Mouse (Mus musculus) adrenal gland, postnatal 4 days (tissue): Measurements from ENCODE around the gene Dclre1c. TPM values are rescaled to one million over a fixed set of nuclear protein-coding genes. Genes with fewer than 3 reads are reported as not detected.
"Not testable (repeated sequence)": the region's sequence is repeated elsewhere in the genome, so short reads cannot be mapped to it uniquely, and the experiment has no call there.

Source experiments
- DNase-seq, 2 experiments: peaks; one replicate each; pipeline ENCODE4 v3.0.0; 2021 to 2022; ENCODE audit warnings: low spot score in 2 of 2, mixed read lengths in 2 of 2
- long read RNA-seq, 2 experiments: library from polyadenylated mRNA; stranded (forward); transcript quantifications; one replicate each; pipeline ENCODE4 v2.0.0; 2021
- total RNA-seq, 2 experiments: library from RNA; stranded (reverse); gene quantifications; 2 replicates each; pipeline ENCODE4 v1.2.3; 2021

Gene Dclre1c
- total RNA-seq: 10 to 100 TPM in 1 of 2 experiments, 1 to 10 TPM in 1; 8.7 to 12.2 TPM
- long read RNA-seq, experiment 1, partial matches to known transcripts: 0 of 2 reads
- long read RNA-seq, experiment 1, other reads (novel, unspliced or antisense): 1 of 2 reads
- long read RNA-seq, experiment 2, partial matches to known transcripts: 0 of 9 reads
- long read RNA-seq, experiment 2, other reads (novel, unspliced or antisense): 7 of 9 reads

DNA sequence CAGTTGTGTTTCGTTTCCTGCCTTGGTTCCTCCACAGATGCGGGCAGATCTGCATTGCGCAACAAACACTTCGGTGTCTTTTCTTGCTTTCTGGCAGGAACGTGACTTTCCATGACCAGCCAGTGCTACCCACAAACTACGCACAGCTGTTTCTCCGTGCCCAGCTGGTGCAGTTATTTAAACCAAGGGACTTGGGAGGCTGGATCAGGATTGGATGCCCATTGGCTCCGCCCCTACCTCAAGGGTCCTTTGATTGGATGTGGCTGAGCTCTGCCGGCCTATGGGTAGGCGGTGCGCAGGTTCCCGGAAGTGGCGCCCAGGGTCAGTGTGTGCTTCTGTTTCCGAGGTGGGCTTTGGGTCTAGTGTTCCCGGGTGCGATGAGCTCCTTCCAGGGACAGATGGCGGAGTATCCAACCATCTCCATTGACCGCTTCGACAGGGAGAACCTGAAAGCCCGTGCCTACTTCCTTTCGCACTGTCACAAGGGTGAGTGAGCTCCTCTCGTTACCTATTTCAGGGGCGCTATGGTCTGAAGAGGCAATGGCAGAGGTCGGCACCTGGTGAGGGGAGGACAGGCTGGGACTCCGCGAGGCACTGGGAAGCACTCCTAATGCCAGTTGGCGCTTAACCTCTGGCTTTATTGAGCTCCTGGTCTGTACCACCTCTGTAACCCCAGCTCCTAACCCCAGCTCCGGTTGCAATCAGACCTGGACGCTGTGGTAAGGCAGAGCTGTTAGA is at the start of gene Dclre1c:
Gene Dclre1c, plus strand, starts transcription at position 291 of the 738 bp plus-strand sequence.
- peak; percentile 62 to 74 for DNase-seq

DNA sequence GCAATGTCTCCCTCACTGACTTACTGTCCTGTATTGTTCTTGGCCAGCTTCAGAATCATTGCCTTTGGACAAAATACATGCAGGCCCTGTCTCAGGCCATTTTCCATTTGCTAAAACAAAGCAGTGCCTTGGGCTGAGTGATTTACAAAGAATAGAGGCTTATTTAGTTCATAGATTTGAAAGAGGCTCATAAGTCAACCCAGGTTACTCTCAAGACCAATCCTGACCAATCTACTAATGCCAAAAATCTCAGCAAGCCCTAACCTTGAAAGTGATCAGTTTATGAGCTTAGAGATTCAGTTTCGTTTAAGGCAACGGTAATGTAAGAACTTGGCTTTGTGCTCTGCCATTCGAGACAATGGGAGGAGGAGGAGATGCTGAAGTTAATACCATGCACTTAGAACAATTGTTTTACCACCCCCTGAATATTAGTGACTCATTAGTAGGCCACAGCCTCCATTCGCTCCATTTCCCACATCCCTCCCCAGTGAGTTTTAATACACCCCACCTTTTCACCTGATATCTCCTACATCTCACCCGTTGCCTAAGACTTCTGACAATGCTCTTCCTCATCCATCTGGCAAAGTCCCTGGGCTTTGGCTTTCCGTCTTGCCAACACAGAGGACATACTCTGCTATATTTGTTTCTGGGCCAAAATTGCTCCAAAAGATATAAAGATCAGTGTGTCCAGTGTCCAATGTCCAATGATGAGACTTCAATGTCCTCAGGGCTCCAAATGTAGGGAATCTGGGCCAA is 36.6 kb upstream of the Dclre1c start:
- DNase-seq: no peak

DNA sequence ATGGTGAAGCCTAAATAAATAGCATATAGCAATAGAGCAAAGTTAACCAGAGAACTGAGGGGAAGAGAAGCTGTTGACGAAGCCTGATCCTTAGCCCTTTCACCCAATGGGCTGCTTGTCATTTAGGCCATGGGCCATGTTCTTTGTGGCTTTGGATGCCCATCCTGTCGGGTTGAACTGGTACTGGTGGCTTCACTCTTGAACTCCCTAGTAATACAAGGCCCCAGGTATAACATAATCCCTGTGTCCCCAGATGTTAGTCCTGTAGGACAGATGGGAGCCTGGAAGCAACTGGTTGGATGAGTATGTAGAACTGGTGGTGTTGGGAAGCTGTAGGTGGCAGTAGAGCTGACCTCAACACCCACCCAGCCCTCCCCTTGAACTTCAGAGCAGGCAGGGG is 32.0 kb upstream of the Dclre1c start:
- DNase-seq: no peak

DNA sequence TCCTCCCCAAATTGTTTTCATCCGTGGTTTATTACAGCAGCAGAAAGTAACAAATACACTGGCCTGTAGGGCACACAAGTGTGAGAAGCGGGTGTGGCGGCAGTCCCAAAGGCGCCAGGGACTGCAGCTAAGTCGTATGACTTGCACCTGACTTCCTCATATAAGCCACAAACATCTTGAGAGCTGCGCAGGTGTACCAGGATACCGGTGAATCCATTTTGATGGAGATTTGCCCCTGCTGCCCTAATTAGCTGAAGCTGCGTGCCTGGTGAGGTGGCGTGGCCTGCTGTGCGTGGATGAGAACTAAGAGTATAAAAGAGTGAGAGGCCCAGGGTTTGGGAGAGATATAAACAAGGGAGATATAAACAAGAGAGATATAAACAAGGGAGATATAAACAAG is 26.8 kb upstream of the Dclre1c start, which contains the start of gene Olah:
Gene Olah, minus strand, starts transcription at position 101 of the 400 bp plus-strand sequence.
- DNase-seq: not testable (repeated sequence)

DNA sequence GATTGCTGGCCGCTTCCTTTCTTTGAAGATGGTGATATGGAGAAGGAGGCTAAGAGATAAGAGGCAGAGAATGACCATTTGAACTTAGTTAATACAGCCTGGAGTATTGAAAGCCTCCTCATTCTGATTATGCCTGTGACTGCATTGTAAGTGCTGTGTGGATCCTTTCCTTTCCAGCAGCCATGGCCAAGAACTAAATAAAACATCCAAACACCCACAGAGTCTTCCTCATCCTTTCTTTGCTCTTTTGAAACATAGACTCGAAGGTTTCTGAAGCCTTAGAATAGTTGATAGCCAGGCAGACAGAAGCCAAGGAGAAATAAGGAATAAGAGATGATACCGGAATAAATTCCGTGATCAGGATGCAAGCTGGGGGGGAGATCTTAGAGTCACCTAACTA is 17.9 kb upstream of the Dclre1c start:
- DNase-seq: no peak

DNA sequence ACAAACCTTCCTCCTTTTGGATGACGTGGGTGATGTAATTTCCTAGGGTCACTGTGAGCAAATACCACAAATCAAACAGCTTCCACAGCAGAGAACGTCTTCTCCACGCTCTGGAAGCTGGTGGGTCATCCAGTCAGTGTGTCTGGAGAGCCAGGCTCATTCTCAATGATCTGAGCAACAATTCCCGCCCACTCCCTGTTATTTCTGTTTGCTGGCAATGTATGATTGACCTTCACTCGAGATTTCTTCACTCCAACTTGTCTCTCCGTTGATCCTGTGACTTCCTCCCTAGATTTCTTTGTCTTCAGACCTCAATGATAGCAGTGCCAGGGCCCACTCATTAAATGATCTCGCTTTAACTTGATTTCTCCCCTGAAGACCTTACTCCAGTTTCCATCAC is 16.2 kb upstream of the Dclre1c start:
- no peak for DNase-seq

DNA sequence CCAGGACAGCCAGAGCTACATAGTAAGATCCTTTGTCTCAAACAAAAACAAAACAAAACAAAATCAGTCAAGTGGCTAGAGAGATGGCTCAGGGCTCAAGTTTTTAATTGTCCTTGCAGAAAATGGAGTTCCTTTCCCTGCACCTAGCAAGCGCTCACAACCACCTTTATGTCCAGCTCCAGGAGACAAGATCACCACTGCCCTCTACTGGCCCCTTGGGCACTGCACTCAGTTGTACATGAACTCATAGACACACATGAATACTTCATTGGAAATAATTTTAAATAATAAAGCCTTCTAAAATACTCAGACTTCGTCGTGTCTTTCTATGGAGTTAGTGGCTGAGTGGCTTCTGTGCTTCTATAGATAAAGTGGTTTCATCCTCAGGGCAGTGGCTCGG is 9.7 kb upstream of the Dclre1c start:
- DNase-seq: peak; percentile 22 to 23

DNA sequence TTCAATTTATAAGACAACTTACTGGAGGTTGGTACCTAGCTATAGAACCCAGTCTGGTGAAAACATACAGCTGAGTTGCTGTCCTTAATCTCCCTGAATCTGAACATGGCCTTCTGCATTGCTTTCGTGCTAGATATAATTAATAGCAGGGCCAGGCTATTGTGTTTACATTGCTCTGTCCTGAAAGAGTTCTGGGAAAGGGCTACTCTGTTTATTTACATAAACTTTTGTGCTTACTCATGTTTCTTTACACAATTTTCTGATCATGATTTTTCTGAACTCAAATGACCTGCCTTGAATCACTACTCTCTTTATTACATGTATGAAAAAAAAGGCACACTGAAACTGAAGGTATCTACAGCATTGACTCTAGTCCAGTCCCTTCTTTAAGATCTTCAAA is 8.3 kb upstream of the Dclre1c start:
- DNase-seq: no peak

DNA sequence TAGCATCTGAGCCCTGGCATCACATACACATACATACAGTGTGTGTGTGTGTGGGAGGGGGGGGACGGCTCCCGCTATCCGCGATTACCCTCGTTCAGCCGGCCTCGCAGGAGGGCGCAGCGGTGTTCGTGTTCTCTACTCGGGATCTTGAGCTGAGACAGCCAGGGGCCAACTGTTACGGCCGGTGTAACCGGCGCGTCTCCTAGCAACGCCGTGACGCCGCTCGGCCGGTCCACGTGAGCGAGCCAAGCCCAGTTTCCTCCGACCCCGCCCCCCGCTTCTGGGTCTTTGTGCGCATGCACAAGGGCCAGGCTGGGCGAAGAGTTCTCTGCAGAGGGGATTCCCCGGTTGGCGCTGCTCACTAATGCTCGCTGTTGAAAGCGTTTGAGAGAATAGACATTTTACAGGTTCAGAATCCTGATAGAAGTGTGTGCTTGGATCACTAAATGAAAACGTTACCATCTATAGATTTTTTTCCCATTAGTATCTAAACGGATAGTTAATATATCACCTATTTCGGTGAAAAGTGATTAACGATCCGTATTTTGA is 5.0 kb upstream of the Dclre1c start:
- peak; percentile 91 to 95 for DNase-seq

DNA sequence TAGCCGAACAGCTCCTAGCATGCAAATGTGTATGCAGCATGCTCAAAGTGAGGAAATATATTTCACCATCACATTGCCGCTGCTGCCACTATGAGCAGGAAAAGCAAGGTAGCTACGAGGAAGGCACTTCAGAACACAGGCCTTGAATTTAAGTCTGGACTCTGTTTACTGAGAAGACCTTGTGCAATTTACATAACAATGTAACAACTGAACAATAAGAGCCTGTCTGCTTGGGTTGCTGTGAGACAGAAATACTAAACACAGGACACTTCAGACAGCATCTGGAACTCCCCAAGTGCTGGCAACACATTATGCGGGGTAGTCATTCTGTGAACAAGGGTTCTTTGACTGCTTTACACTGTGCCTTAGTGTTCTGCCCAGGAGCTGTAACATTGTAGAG is 3.8 kb upstream of the Dclre1c start:
- no peak for DNase-seq

DNA sequence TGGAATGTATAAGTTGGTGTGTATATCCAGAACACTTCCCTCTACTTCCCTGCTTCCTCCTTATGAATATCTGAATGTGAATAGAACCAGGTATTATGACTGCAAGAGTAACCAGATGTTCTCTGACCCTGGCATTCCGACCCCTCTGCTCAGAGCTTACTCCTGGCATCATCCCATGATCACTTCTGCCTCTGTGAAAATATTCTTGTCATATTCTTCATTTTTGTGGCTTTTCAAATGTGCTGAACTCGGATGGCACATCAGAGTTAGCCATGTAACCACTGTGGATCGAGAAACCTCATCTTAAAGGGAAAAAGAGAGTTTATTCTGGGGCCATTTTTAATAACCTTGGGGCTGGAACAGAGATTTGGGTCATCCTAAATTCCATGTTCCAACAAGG is 1.4 kb upstream of the Dclre1c start, which contains the start of gene Meig1:
Gene Meig1, minus strand, starts transcription at position 101 of the 400 bp plus-strand sequence.
- DNase-seq: no peak

DNA sequence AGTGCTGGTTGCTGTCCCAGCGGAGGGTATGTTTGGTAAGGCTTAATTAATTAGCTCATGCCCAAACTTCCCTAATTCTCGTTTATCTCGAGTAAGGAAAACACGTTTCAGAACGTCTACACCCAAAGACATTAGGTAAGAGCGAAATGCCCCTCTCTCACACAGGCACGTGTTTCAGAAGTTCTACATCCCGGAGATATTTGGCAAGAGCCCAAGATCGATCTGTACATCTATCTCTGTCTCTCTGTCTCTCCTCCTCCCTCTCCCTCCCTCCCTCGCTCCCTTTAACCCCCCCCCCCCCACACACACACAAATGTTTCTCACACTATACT is 614 bp downstream of the Dclre1c start:
- DNase-seq: no peak

DNA sequence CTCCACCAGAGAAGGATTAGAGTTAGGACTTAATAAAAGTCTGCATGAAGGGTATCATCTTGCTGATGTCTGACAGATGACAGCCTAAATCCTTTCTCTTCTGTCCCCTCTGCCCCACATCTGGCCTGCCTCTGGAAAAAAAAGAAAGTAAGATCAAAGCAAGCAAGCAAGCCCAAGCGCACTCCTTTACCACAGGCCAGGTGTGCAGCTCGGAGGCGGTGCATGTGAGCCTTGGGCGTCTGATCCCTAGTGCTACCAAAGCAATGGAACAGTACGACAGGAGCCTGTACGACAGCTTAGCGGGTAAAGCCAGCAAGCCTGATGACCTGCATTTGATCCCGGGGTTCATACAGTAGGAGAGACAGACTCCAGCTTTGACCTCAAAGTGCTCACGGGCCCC is 7.0 kb downstream of the Dclre1c start:
- no peak for DNase-seq

DNA sequence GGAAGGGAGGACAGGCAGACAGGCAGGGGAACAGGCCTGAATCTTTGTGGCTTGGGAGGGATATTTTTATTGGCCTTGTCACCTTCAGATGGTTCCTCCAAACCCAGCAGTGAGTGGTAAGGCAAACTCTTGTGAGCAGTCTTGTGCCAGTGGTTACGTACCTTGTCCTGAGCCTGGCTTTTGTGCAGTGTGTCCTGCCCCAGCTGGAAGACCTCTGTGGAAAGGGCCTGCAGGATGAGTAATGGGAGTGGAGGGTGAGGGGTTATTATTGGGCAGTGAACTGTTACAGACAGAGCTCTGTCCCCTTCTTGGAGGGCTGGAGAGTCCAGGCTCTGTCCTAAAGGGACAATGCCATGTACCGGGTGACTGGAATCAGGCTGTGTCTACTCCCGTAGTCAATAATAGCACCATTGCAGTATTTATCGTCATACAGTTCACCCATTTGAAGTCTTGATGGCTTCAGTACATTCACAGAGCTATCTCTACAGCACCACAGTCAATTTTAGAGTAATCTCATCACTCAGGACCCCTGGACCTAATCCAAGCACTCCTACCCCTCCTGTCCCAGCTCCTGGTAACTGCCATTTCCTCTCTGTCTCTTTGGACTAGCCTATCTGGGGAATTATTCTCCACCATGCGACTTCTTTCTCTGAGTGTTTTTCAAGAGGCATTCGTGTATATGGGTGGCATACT is 11.6 kb downstream of the Dclre1c start:
- no peak for DNase-seq

DNA sequence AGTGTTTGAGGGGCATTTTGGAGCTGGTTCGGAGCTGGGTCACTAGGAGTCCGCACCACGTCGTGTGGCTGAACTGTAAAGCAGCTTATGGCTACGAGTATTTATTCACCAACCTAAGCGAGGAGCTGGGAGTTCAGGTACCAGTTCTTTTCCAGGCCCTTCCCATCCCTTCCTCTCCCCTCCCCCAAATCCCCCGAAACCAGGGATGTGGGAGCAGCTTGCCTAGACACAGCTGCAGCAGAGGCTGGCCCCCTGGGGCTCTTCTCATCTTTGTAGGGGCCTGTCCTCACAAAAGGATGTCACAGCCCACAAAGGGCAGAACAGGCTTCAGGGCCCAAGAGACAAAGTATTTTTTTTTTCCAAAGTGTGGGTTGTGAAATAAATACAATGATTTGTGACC is 14.0 kb downstream of the Dclre1c start:
- DNase-seq: no peak

DNA sequence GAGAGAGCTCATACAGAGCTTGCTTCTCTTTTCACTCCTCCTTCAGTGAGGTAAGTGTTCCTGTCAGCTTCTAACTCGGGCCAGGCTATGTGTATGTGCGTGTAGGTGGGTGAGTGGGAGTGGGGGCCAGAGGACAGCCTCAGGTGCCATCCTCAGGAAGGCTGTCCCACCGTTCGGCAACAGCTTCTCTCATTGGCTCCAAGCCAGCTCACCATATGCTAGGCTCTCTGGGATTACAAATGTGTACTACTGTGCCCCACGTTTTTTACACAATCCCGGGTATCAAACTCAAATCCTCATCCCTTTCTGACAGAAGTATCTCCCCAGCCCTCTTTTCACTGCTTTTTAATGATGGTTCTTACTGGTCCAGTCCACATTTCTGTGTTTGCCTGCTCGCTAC is 20.3 kb downstream of the Dclre1c start:
- DNase-seq: no peak

DNA sequence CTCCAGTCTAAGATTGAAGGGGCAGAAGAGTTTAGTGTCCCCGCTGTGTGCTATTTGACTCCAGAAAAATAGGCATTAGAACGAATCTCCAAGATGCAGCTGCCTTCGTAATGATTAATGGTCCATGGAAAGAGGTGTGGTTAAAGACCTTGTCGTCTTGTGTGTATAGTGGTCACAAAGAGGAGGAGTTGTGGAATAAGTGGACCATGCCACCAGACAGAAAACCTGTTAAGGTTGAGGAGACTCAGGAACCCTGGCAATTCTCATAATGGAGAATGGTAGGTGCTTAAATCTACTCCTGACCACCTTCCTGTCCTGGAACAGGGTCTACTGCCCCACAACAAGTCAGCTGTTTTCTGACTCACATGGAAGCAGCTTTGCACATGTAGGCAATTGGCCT is 22.1 kb downstream of the Dclre1c start:
- DNase-seq: no peak

DNA sequence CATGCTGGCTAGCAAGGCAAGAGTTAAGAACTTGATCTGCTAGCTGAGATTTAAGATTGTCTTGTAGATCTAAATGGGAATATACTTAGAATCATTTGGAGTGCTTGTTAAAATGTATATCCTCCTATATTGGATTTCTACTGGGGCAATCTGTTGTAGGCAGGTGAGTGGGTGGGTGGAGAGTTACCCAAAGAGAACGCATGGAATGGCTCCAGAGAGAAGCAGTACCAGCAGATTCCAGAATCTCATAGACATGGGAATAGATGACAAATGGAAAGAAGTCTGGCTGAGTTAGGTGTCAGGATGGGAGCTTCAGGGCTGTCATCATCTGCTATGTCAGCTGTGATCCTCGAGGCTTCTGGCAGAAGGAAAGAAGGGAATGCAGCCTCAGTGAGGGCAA is 25.5 kb downstream of the Dclre1c start:
- DNase-seq: no peak

DNA sequence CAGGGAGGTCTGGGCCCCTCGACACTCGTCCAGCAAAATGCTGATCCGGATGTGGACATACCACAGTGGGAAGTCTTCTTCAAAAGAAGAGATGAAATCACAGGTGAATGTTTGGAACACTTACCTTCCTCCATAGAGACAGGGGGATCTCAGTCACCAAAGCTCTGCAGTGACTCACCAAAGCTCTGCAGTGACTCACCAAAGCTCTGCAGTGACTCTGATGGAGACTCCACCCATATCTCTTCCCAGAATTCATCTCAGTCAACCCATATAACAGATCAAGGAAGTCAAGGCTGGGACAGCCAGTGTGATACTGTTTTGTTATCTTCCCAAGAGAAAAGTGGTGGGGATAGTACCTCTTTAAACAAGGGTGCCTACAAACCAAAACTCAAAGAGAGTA is 29.2 kb downstream of the Dclre1c start:
- DNase-seq: no peak

DNA sequence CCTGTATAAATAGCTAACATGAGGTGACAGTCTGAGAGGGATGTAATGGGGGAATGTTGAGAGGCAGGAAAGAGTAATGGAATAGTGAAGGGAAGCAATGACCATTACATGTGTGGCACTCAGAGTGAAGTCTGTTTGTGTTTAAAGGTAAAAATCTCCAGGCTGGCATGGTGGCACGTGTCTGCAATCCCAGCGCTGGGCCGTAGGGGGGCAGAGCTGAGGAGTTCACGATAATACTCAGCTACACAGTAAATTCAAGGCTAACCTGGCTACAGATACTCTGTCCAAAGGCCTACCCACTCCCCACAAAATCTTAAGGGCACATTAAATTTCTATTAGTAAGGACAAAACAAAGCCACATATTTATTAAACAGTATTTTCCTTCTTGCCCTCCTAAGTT is 32.7 kb downstream of the Dclre1c start:
- DNase-seq: no peak

DNA sequence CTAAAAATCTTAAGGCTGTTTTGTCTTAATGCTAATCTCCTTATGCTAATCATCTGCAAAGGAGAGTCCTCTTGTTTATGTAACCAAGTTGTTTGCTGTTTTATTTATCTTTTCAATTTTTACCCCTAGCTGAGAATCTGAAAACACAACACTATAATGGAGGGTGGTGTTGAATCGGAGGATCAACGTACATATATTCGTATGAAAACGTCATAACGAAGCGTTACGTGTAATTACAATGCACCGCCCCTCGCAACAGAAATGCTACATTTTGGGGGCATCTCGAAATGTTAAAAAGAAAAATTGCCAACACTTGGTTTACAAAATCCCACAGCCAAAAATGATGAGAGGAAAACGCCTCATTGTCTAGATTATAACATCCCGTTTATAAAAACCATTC is 50.0 kb downstream of the Dclre1c start:
- DNase-seq: no peak
